Mouse (Mus musculus): ENCODE measurements around the gene Ntn3. TPM values are rescaled to one million over a fixed set of nuclear protein-coding genes. Genes with fewer than 3 reads are reported as not detected.

The Ntn3 gene
- total RNA-seq, 2 experiments from 2014 or later, result not detected

- ATAC-seq (ENCODE audit: poor library complexity, severe bottlenecking), result no peak
These were observed 54.9 kb downstream of the Ntn3 start for GRCm38 (mm10) chr17:24154463-24154862.

Other genes with a start within 250 kb of the Ntn3 start
- 1.2 and 2.5 TPM in 2 replicates for gene Prss30, start 229.0 kb downstream of the Ntn3 start, total RNA-seq (2015)
- 0.89 and 1.2 TPM in 2 replicates for gene Prss30, start 229.0 kb downstream of the Ntn3 start, total RNA-seq (2017)
- not detected in 2 replicates for gene Prss22, start 211.4 kb downstream of the Ntn3 start, total RNA-seq (2015)
- gene Prss22, start 211.4 kb downstream of the Ntn3 start, total RNA-seq (2017), result not detected in 2 replicates
- not detected in 2 replicates for gene Prss27, start 171.4 kb downstream of the Ntn3 start, total RNA-seq (2015)
- gene Prss27, start 171.4 kb downstream of the Ntn3 start, total RNA-seq (2017), result not detected in 2 replicates
- gene Kctd5, start 136.0 kb downstream of the Ntn3 start, total RNA-seq (2015), result 12.0 and 16.7 TPM in 2 replicates
- 17.3 and 17.7 TPM in 2 replicates for gene Kctd5, start 136.0 kb downstream of the Ntn3 start, total RNA-seq (2017)
- 45.4 and 51.3 TPM in 2 replicates for gene Pdpk1, start 58.6 kb downstream of the Ntn3 start, total RNA-seq (2015)
- 50.6 and 57.7 TPM in 2 replicates for gene Pdpk1, start 58.6 kb downstream of the Ntn3 start, total RNA-seq (2017)
- 28.8 and 36.3 TPM in 2 replicates for gene Amdhd2, start 45.8 kb downstream of the Ntn3 start, total RNA-seq (2015)
- 44.4 and 68.1 TPM in 2 replicates for gene Amdhd2, start 45.8 kb downstream of the Ntn3 start, total RNA-seq (2017)
- 468 and 476 TPM in 2 replicates for gene Atp6v0c, start 39.8 kb downstream of the Ntn3 start, total RNA-seq (2015)
- gene Atp6v0c, start 39.8 kb downstream of the Ntn3 start, total RNA-seq (2017), result 175 and 180 TPM in 2 replicates
- gene Tbc1d24, start 4.0 kb downstream of the Ntn3 start, total RNA-seq (2015), result 5.5 and 11.8 TPM in 2 replicates
- 4.0 and 4.6 TPM in 2 replicates for gene Tbc1d24, start 4.0 kb downstream of the Ntn3 start, total RNA-seq (2017)
- gene Tedc2, start 11.3 kb upstream of the Ntn3 start, total RNA-seq (2015), result 6.6 and 7.8 TPM in 2 replicates
- gene Tedc2, start 11.3 kb upstream of the Ntn3 start, total RNA-seq (2017), result 12.3 and 13.5 TPM in 2 replicates
- gene Ccnf, start 42.0 kb upstream of the Ntn3 start, total RNA-seq (2015), result 34.1 and 35.1 TPM in 2 replicates
- gene Ccnf, start 42.0 kb upstream of the Ntn3 start, total RNA-seq (2017), result 40.4 and 49.4 TPM in 2 replicates
- gene Abca17, start 141.5 kb upstream of the Ntn3 start, total RNA-seq (2015), result 0.41 and 0.58 TPM in 2 replicates
- gene Abca17, start 141.5 kb upstream of the Ntn3 start, total RNA-seq (2017), result 0.28 and 0.88 TPM in 2 replicates
- gene Abca3, start 142.4 kb upstream of the Ntn3 start, total RNA-seq (2015), result 40.2 and 43.6 TPM in 2 replicates
- 32.2 and 33.5 TPM in 2 replicates for gene Abca3, start 142.4 kb upstream of the Ntn3 start, total RNA-seq (2017)
- gene Rnps1, start 205.0 kb upstream of the Ntn3 start, total RNA-seq (2015), result 93.0 and 102 TPM in 2 replicates
- gene Rnps1, start 205.0 kb upstream of the Ntn3 start, total RNA-seq (2017), result 115 and 125 TPM in 2 replicates
- 26.0 and 30.6 TPM in 2 replicates for gene Eci1, start 217.1 kb upstream of the Ntn3 start, total RNA-seq (2015)
- gene Eci1, start 217.1 kb upstream of the Ntn3 start, total RNA-seq (2017), result 10.2 and 19.1 TPM in 2 replicates
- 2.6 and 4.7 TPM in 2 replicates for gene Dnase1l2, start 233.6 kb upstream of the Ntn3 start, total RNA-seq (2015)
- 1.4 and 1.7 TPM in 2 replicates for gene Dnase1l2, start 233.6 kb upstream of the Ntn3 start, total RNA-seq (2017)